Mouse (Mus musculus): ENCODE data around the gene Auts2. TPM values are rescaled to one million over a fixed set of nuclear protein-coding genes. Genes with fewer than 3 reads are reported as not detected.
A peak's percentile ranks its signal among the peaks of the same experiment; 100 is the strongest.

The Auts2 gene
- polyA plus RNA-seq, 1 experiment from 2014 or later, result 32.6 TPM

DNA sequence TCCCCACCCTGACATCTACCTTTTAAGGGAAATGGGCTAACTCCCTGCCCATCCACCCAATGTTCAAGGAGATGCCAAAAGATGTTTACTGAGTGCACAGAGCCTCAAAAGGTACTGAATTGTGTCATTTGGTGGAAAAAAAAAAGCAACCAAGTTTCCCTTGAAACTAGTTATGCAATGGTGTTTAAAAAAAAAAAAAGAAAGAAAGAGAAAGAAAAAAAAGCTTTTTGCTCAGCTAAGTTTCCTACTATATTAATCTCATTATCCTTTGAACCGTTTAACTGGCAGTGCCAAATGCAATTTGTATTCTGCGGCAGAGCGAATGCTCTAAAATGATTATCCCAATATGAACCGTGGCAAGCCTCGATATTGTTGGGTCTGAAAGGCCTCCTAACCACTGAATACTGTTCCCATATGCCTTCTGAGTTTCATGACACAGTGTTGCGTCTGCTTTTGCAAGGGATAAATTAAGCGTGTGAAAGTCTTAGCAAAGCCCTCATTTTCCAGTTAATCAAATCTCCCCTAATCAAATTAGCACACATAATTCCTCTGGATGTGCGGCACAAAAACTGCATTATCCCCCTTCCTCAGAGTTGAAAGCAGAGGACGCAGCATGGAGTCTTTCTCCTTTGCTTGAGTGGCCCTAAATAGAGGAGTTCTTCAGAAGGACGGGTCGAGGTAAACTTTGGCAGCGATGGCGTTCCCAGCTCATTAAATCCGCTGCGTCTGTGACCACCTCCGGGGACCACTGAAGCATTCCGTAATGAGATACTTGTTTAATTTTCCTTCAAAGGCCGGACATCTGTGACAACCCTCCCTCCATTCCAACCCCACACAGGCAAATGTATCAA lies 897.6 kb downstream of the Auts2 start:
- Histone ChIP-seq H3K27me3 (ENCODE audit: control insufficient read depth, insufficient read depth, low read length) (no peaks in the 10 kb centered on the region), H3K4me3 (ENCODE audit: low read length) (no peak overlapping the region), H3K27ac (ENCODE audit: low read depth, low read length) (no peak overlapping the region), H3K36me3 (ENCODE audit: control insufficient read depth, insufficient read depth, low read length) (no peaks in the 10 kb centered on the region), H3K9ac (ENCODE audit: low read depth, low read length) (no peak overlapping the region), H3K4me2 (replicated peaks; ENCODE audit: low read depth, low read length) (no peak overlapping the region), H3K4me1 (ENCODE audit: control insufficient read depth, insufficient read depth, low read length) (peaks cover 41% of the 10 kb centered on the region), H3K9me3 (ENCODE audit: control insufficient read depth, low read length) (no peaks in the 10 kb centered on the region)
- no peak for ATAC-seq (ENCODE audit: low FRiP score, low TSS enrichment)
- WGBS, result 39% methylated on average over 18 of the region's 18 CpGs

DNA sequence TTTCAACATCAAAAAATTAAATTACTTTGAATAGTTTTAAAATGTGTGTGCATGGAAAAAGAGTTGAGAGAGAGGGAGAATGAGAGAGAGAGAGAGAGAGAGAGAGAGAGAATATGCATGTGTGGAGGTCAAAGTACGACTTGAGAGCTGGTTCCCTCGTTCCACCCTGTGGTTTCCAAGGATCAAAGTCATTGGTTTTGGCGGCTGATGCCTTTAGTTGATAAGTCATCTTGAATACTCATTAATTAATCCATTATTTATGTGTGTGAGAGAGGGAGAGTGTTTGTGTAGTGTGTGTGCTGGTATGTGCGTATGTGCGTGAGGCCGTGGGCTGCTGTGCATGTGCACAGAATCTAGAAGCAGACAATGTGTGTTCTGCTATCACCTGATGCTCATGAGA lies 898.8 kb downstream of the Auts2 start:
- 62% methylated on average over 6 of the region's 6 CpGs for WGBS
- Histone ChIP-seq H3K9me3 (ENCODE audit: control insufficient read depth, low read length) (no peaks in the 10 kb centered on the region), H3K4me2 (replicated peaks; ENCODE audit: low read depth, low read length) (no peak overlapping the region), H3K4me3 (ENCODE audit: low read length) (no peak overlapping the region), H3K27me3 (ENCODE audit: control insufficient read depth, insufficient read depth, low read length) (no peaks in the 10 kb centered on the region), H3K9ac (ENCODE audit: low read depth, low read length) (no peak overlapping the region), H3K4me1 (ENCODE audit: control insufficient read depth, insufficient read depth, low read length) (peaks cover 31% of the 10 kb centered on the region), H3K36me3 (ENCODE audit: control insufficient read depth, insufficient read depth, low read length) (no peaks in the 10 kb centered on the region), H3K27ac (ENCODE audit: low read depth, low read length) (no peak overlapping the region)
- no peak for ATAC-seq (ENCODE audit: low FRiP score, low TSS enrichment)

DNA sequence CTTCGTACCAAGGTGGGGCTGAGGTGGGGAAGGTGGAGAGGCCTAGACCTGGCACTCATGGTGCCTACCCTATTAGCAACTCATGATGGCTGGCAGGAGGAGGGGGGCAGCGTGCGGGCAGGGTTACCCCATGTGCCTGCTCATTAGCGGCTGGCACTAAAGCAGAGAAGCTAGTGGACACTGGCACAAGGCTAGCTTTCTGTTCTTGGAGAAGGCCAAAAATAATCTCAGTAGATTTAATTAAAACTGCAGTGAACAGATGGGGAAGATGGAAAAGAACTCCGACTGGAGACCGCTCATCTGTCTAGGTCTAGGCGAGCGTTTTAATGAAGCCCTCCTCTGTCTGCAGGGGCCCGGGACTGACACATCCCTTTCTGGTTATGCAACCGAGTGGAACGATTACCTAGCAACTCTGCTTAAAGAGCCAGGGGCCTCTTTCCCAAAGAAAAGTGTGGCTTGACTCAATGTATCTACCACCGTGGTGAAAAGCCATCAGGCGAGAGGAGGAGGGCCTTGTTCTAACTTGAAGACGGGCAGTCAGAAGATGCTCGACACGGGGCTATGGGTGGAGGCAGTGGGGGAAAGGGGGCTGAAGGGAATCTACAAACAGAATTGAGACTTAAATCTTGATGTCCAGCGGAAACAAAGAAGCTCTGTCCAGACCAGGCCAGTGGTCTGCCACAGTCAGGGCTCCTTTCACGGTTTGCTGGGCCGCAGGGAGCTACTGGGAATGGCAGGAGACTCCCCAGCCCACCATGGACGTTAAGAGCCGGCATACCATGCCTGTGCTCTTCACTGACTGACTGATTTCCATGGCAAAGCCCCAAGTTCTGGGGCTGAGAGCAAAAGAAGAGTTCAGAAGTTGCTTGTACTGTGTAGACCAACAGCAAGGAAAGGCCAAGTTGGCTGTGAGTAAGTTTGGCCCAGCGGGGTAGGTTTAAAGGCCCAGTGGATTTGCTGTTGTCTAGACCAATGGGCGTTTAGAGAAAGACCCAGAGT lies 899.7 kb downstream of the Auts2 start:
- peaks cover 31% of the 10 kb centered on the region for H3K4me1 ChIP-seq (ENCODE audit: control insufficient read depth, insufficient read depth, low read length)
- H3K27ac ChIP-seq (ENCODE audit: low read depth, low read length), result peak overlapping the region; percentile 65; the same call in 1 of the 2 replicates
- ATAC-seq (ENCODE audit: low FRiP score, low TSS enrichment), result peak; percentile 67; the same call in 1 of the 2 replicates
- peak overlapping the region; percentile 8; the same call in 1 of the 2 replicates for H3K4me2 ChIP-seq (replicated peaks; ENCODE audit: low read depth, low read length)
- no peak overlapping the region for H3K4me3 ChIP-seq (ENCODE audit: low read length)
- WGBS, result 47% methylated on average over 23 of the region's 23 CpGs
- no peaks in the 10 kb centered on the region for H3K27me3 ChIP-seq (ENCODE audit: control insufficient read depth, insufficient read depth, low read length)
- no peaks in the 10 kb centered on the region for H3K36me3 ChIP-seq (ENCODE audit: control insufficient read depth, insufficient read depth, low read length)
- H3K9me3 ChIP-seq (ENCODE audit: control insufficient read depth, low read length), result no peaks in the 10 kb centered on the region
- H3K9ac ChIP-seq (ENCODE audit: low read depth, low read length), result no peak overlapping the region

DNA sequence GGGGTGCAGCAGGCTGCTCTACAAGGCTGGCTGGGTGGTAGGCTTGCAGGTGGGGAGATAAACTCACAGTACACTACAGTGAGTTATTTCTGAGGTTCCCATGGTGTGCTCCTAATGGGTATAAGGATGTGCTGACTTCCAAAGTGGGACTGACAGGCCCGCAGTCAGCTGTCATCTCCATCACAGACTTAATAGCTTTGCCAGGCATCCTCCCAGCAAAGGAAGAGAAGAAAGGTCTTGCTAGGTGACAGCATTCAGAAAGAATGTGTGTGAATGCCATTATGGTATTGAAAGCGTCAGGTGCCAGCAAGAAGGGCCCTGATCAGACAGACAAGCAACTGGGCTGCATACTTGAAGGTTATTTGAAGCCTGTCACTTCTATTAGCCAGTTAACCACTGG lies 900.4 kb downstream of the Auts2 start:
- WGBS, result 46% methylated on average over 2 of the region's 2 CpGs
- H3K27ac ChIP-seq (ENCODE audit: low read depth, low read length), result no peak overlapping the region
- H3K9me3 ChIP-seq (ENCODE audit: control insufficient read depth, low read length), result no peaks in the 10 kb centered on the region
- peaks cover 25% of the 10 kb centered on the region for H3K4me1 ChIP-seq (ENCODE audit: control insufficient read depth, insufficient read depth, low read length)
- H3K4me3 ChIP-seq (ENCODE audit: low read length), result no peak overlapping the region
- no peak overlapping the region for H3K9ac ChIP-seq (ENCODE audit: low read depth, low read length)
- no peak for ATAC-seq (ENCODE audit: low FRiP score, low TSS enrichment)
- no peaks in the 10 kb centered on the region for H3K27me3 ChIP-seq (ENCODE audit: control insufficient read depth, insufficient read depth, low read length)
- H3K4me2 ChIP-seq (replicated peaks; ENCODE audit: low read depth, low read length), result no peak overlapping the region
- H3K36me3 ChIP-seq (ENCODE audit: control insufficient read depth, insufficient read depth, low read length), result no peaks in the 10 kb centered on the region

DNA sequence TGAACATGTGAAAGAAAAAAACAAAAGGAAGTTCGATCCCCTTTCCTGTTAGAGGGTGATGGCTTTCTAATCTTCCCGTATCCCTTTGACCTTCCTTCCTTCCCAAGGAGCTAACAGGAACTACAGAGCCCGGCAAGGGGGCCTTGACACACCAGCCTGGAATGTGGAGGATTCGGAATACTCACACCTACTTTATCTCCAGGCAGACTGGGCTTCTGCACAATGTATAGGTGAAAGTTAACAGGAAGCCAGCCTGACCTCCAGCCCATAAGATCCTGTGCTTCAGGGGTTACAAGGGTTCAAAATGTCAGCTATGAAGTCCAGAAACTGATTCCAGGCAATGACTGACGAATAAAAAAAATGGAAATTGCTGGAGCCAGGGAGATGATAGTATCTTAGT lies 906.7 kb downstream of the Auts2 start:
- 75% methylated on average over 5 of the region's 5 CpGs for WGBS
- Histone ChIP-seq H3K4me1 (ENCODE audit: control insufficient read depth, insufficient read depth, low read length) (peaks cover 11% of the 10 kb centered on the region), H3K9me3 (ENCODE audit: control insufficient read depth, low read length) (no peaks in the 10 kb centered on the region), H3K4me3 (ENCODE audit: low read length) (no peak overlapping the region), H3K27me3 (ENCODE audit: control insufficient read depth, insufficient read depth, low read length) (no peaks in the 10 kb centered on the region), H3K4me2 (replicated peaks; ENCODE audit: low read depth, low read length) (no peak overlapping the region), H3K36me3 (ENCODE audit: control insufficient read depth, insufficient read depth, low read length) (no peaks in the 10 kb centered on the region), H3K9ac (ENCODE audit: low read depth, low read length) (no peak overlapping the region), H3K27ac (ENCODE audit: low read depth, low read length) (no peak overlapping the region)
- no peak for ATAC-seq (ENCODE audit: low FRiP score, low TSS enrichment)

DNA sequence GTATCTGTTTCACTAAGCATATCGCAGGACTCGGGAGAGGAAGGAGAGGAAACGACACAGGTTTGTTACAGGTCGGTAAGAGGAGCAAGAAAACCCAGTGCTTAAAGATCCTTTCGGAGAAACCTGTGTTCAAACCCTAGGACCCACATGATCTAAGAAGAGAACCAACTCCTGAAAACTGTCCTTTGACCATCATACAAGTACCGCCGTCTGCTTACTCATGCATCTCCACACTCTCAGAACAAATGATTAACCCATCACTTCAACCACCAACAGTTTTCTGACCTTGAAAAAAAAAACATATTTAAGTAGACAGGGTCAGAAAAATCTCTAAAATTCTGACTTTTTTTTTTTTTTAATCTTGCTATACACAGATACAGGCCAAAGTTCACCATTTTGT lies 908.4 kb downstream of the Auts2 start:
- Histone ChIP-seq H3K27ac (ENCODE audit: low read depth, low read length) (no peak overlapping the region), H3K4me1 (ENCODE audit: control insufficient read depth, insufficient read depth, low read length) (peaks cover 22% of the 10 kb centered on the region), H3K4me2 (replicated peaks; ENCODE audit: low read depth, low read length) (no peak overlapping the region), H3K36me3 (ENCODE audit: control insufficient read depth, insufficient read depth, low read length) (no peaks in the 10 kb centered on the region), H3K9me3 (ENCODE audit: control insufficient read depth, low read length) (no peaks in the 10 kb centered on the region), H3K4me3 (ENCODE audit: low read length) (no peak overlapping the region), H3K27me3 (ENCODE audit: control insufficient read depth, insufficient read depth, low read length) (no peaks in the 10 kb centered on the region), H3K9ac (ENCODE audit: low read depth, low read length) (no peak overlapping the region)
- no peak for ATAC-seq (ENCODE audit: low FRiP score, low TSS enrichment)
- 85% methylated on average over 7 of the region's 7 CpGs for WGBS

DNA sequence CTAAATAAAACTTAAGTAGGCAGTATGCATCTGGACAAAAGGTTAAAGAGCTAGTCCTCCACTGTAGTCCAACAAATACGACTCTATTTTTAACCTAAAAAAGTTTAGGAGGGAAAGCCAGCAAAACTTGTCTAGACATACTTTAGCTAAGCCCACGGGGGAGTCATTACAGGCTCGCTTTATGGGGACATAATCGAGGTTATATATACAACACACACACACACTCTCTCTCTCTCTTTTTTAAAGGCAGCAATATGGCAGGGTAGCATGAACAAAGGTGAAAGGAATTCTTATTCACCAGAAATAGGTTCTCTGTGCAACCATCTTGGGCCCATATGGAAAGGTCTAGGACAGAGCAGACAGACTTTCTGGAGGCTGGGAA lies 911.2 kb downstream of the Auts2 start:
- 40% methylated on average over 4 of the region's 4 CpGs for WGBS
- H3K27ac ChIP-seq (ENCODE audit: low read depth, low read length), result no peak overlapping the region; the same call in 1 of the 2 replicates
- no peaks in the 10 kb centered on the region for H3K36me3 ChIP-seq (ENCODE audit: control insufficient read depth, insufficient read depth, low read length)
- H3K9ac ChIP-seq (ENCODE audit: low read depth, low read length), result no peak overlapping the region
- H3K4me3 ChIP-seq (ENCODE audit: low read length), result no peak overlapping the region
- no peak for ATAC-seq (ENCODE audit: low FRiP score, low TSS enrichment)
- no peaks in the 10 kb centered on the region for H3K9me3 ChIP-seq (ENCODE audit: control insufficient read depth, low read length)
- no peaks in the 10 kb centered on the region for H3K27me3 ChIP-seq (ENCODE audit: control insufficient read depth, insufficient read depth, low read length)
- H3K4me1 ChIP-seq (ENCODE audit: control insufficient read depth, insufficient read depth, low read length), result peaks cover 22% of the 10 kb centered on the region
- H3K4me2 ChIP-seq (replicated peaks; ENCODE audit: low read depth, low read length), result no peak overlapping the region

DNA sequence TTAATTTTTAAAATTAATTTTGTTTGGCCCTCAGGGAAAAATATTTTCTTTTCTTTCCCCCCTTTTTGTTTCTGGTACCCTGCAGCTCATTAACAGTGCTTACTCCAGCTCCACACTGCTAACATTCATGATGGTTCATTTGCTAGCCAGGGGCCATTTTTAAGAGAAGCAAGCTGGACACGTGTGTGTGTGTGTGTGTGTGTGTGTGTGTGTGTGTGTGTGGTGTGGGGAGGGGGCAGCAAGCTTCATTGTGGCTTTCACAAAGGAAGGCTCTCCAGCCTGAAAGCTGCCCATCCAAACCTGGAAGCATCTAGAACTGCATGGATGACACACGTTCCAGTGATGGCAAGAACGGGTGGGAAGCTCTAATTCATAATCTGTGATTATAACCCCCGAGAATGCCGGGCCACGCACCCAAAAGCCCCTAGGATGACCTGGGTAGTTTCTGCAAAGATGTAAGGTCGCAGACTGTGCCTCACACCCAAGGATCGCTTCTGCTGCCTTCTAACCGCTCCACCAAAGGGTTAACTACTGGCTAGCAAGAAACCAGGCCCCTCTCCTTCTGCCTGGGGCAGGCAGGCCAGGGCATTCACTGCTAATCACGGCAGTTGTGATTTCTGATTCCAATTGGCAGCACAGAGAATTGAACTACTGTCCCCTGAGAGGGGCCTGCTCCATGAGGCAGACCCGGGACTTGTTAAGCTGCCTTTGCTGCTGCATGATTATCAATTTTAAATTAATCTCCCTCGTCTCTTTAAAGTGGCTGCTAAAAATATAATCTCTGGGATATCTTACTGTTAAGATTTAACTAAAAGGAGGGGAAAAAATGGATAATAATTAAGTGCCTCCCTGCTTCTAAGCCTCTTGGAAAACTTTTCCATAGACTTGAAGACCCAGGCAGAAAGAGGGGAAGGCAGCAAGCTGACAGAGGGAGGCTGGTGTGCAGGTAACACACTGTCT lies 911.8 kb downstream of the Auts2 start:
- no peaks in the 10 kb centered on the region for H3K27me3 ChIP-seq (ENCODE audit: control insufficient read depth, insufficient read depth, low read length)
- WGBS, result 46% methylated on average over 12 of the region's 12 CpGs
- no peak overlapping the region for H3K4me2 ChIP-seq (replicated peaks; ENCODE audit: low read depth, low read length)
- H3K27ac ChIP-seq (ENCODE audit: low read depth, low read length), result peak overlapping the region; percentile 7; the same call in 1 of the 2 replicates
- H3K9me3 ChIP-seq (ENCODE audit: control insufficient read depth, low read length), result no peaks in the 10 kb centered on the region
- no peak overlapping the region for H3K4me3 ChIP-seq (ENCODE audit: low read length)
- H3K4me1 ChIP-seq (ENCODE audit: control insufficient read depth, insufficient read depth, low read length), result peaks cover 22% of the 10 kb centered on the region
- H3K9ac ChIP-seq (ENCODE audit: low read depth, low read length), result no peak overlapping the region; the same call in 1 of the 2 replicates
- no peaks in the 10 kb centered on the region for H3K36me3 ChIP-seq (ENCODE audit: control insufficient read depth, insufficient read depth, low read length)
- ATAC-seq (ENCODE audit: low FRiP score, low TSS enrichment), result no peak

Data from kidney, embryonic 14.5 days (tissue).